Mouse (Mus musculus) neural tube, embryonic 12.5 days (tissue): ENCODE measurements around the gene Amigo1. TPM values are rescaled to one million over a fixed set of nuclear protein-coding genes. Genes with fewer than 3 reads are reported as not detected.
"Not testable (repeated sequence)": the region's sequence is repeated elsewhere in the genome, so short reads cannot be mapped to it uniquely, and the experiment has no call there.

ENCODE experiments used
- ATAC-seq: fragments of 200-750 bp; cut with Nextera tagmentation; 2 replicates; pipeline ENCODE4 v1.8.0; 2017; ENCODE audit warnings: low read depth, mild to moderate bottlenecking, moderate TSS enrichment, moderate library complexity; ENCODE audit not compliant: low FRiP score
- H3K27ac ChIP-seq: fragments of 300-500 bp; sonication (generic); 2 replicates; pipeline ENCODE4 v1.5.1; 2016
- H3K27me3 ChIP-seq: fragments of 300-500 bp; sonication (generic); replicated peaks from 2 replicates; pipeline ENCODE4 v1.6.1; 2016; ENCODE audit warnings: mild to moderate bottlenecking
- H3K36me3 ChIP-seq: fragments of 300-500 bp; sonication (generic); 2 replicates; pipeline ENCODE4 v1.6.1; 2016; ENCODE audit warnings: mild to moderate bottlenecking
- H3K4me1 ChIP-seq: fragments of 300-500 bp; sonication (generic); 2 replicates; pipeline ENCODE4 v1.6.1; 2016
- H3K4me2 ChIP-seq: fragments of 300-500 bp; sonication (generic); replicated peaks from 2 replicates; pipeline ENCODE4 v1.6.1; 2016; ENCODE audit warnings: mild to moderate bottlenecking
- H3K4me3 ChIP-seq: fragments of 300-500 bp; sonication (generic); 2 replicates; pipeline ENCODE4 v1.5.1; 2016
- H3K9ac ChIP-seq: fragments of 300-500 bp; sonication (generic); 2 replicates; pipeline ENCODE4 v1.6.1; 2016; ENCODE audit warnings: mild to moderate bottlenecking
- H3K9me3 ChIP-seq: fragments of 300-500 bp; sonication (generic); 2 replicates; pipeline ENCODE4 v1.6.1; 2016; ENCODE audit warnings: mild to moderate bottlenecking
- WGBS: fragments of 180-500 bp; shearing (Covaris S2); methylation state at CpG from one replicate; pipeline ENCODE4 v1.1.7; 2016; 5-methylcytosine and 5-hydroxymethylcytosine counted together
- polyA plus RNA-seq: library from polyadenylated mRNA; unstranded; fragments of >200 nt; fragmentation: Nextera tagmentation; extraction: Ambion mirVana; gene quantifications from 2 replicates; pipeline ENCODE4 v1.2.1, GENCODE M21; 2016

The Amigo1 gene
- polyA plus RNA-seq, 1 experiment from 2014 or later = 20.0 TPM

GRCm38 (mm10) chr3:108225711-108226557, 39.8 kb downstream of the Amigo1 start:
- Histone ChIP-seq H3K4me2 (peak overlapping the region; percentile 71), H3K4me1 (peaks cover 12% of the 10 kb centered on the region), H3K27ac (no peak overlapping the region), H3K36me3 (no peaks in the 10 kb centered on the region), H3K9me3 (no peaks in the 10 kb centered on the region), H3K4me3 (peak overlapping the region; percentile 37), H3K9ac (peak overlapping the region; percentile 13; the same call in 1 of the 2 replicates), H3K27me3 (peaks cover 48% of the 10 kb centered on the region)
- ATAC-seq = no peak
- 3% methylated on average over 67 of the region's 67 CpGs for WGBS

- Histone ChIP-seq H3K36me3 (no peaks in the 10 kb centered on the region), H3K9me3 (no peaks in the 10 kb centered on the region), H3K4me3 (peak within 1 kb of the TSS; percentile 37), H3K27me3 (peaks cover 47% of the 10 kb centered on the region), H3K27ac (no peak within 1 kb of the TSS), H3K9ac (peak within 1 kb of the TSS; percentile 13; the same call in 1 of the 2 replicates), H3K4me2 (peak within 1 kb of the TSS; percentile 71), H3K4me1 (peaks cover 12% of the 10 kb centered on the region)
- no peak for ATAC-seq
- 3% methylated on average over 44 of the region's 44 CpGs for WGBS
Measured at GRCm38 (mm10) chr3:108226558-108227350, 40.6 kb downstream of the Amigo1 start, which contains the start of gene Sypl2. TSS of gene Sypl2 (minus strand) at chr3:108226648.

GRCm38 (mm10) chr3:108227521-108227920, 41.4 kb downstream of the Amigo1 start:
- Histone ChIP-seq H3K4me1 (peaks cover 12% of the 10 kb centered on the region), H3K27ac (no peak overlapping the region), H3K4me2 (no peak overlapping the region), H3K9me3 (no peaks in the 10 kb centered on the region), H3K4me3 (no peak overlapping the region), H3K36me3 (no peaks in the 10 kb centered on the region), H3K9ac (no peak overlapping the region), H3K27me3 (peaks cover 43% of the 10 kb centered on the region)
- no peak for ATAC-seq
- WGBS = 70% methylated on average over 2 of the region's 2 CpGs

- Histone ChIP-seq H3K36me3 (no peaks in the 10 kb centered on the region), H3K27me3 (peaks cover 14% of the 10 kb centered on the region), H3K4me1 (peaks cover 3% of the 10 kb centered on the region), H3K4me3 (no peak overlapping the region), H3K9ac (no peak overlapping the region), H3K9me3 (no peaks in the 10 kb centered on the region), H3K4me2 (no peak overlapping the region), H3K27ac (no peak overlapping the region)
- 87% methylated on average over 4 of the region's 4 CpGs for WGBS
- no peak for ATAC-seq
Measured at GRCm38 (mm10) chr3:108231646-108232045, 45.5 kb downstream of the Amigo1 start.

- not testable (repeated sequence) for H3K27me3 ChIP-seq, H3K9ac ChIP-seq, H3K27ac ChIP-seq, H3K4me1 ChIP-seq, H3K4me2 ChIP-seq, H3K36me3 ChIP-seq, H3K9me3 ChIP-seq, ATAC-seq, H3K4me3 ChIP-seq
- WGBS = 80% methylated on average over 4 of the region's 4 CpGs
Measured at GRCm38 (mm10) chr3:108237474-108238102, 51.5 kb downstream of the Amigo1 start.

- H3K4me3 ChIP-seq = no peak overlapping the region
- H3K9me3 ChIP-seq = no peaks in the 10 kb centered on the region
- H3K4me1 ChIP-seq = no peaks in the 10 kb centered on the region
- no peak overlapping the region for H3K27ac ChIP-seq
- H3K9ac ChIP-seq = no peak overlapping the region
- H3K27me3 ChIP-seq = no peaks in the 10 kb centered on the region
- H3K36me3 ChIP-seq = no peaks in the 10 kb centered on the region
- no peak for ATAC-seq
- no peak overlapping the region for H3K4me2 ChIP-seq
- WGBS = 90% methylated on average over 3 of the region's 3 CpGs
Measured at GRCm38 (mm10) chr3:108241243-108241839, 55.2 kb downstream of the Amigo1 start.

Other genes starting within 250 kb of the Amigo1 start
- gene Gstm6, start 242.6 kb upstream of the Amigo1 start, polyA plus RNA-seq = 7.2 and 8.7 TPM in 2 replicates
- gene Gstm3, start 217.1 kb upstream of the Amigo1 start, polyA plus RNA-seq = not detected in 2 replicates
- gene Gstm2, start 199.9 kb upstream of the Amigo1 start, polyA plus RNA-seq = 14.3 and 14.4 TPM in 2 replicates
- 24.1 and 24.8 TPM in 2 replicates for gene Gstm1, start 168.4 kb upstream of the Amigo1 start, polyA plus RNA-seq
- 11.6 and 14.5 TPM in 2 replicates for gene Gstm4, start 141.4 kb upstream of the Amigo1 start, polyA plus RNA-seq
- gene Ampd2, start 99.7 kb upstream of the Amigo1 start, polyA plus RNA-seq = 47.7 and 51.2 TPM in 2 replicates
- 0.43 and 0.57 TPM in 2 replicates for gene Gnat2, start 93.5 kb upstream of the Amigo1 start, polyA plus RNA-seq
- gene Gnai3, start 40.2 kb upstream of the Amigo1 start, polyA plus RNA-seq = 174 and 189 TPM in 2 replicates
- 1.8 and 2.0 TPM in 2 replicates for gene Gpr61, start 31.5 kb upstream of the Amigo1 start, polyA plus RNA-seq
- 5.0 and 6.0 TPM in 2 replicates for gene Cyb561d1, start 14.9 kb downstream of the Amigo1 start, polyA plus RNA-seq
- 28.8 and 30.4 TPM in 2 replicates for gene Atxn7l2, start 24.6 kb downstream of the Amigo1 start, polyA plus RNA-seq
- 0.47 TPM in 2 replicates for gene Sypl2, start 40.3 kb downstream of the Amigo1 start, polyA plus RNA-seq
- 217 and 226 TPM in 2 replicates for gene Psma5, start 70.6 kb downstream of the Amigo1 start, polyA plus RNA-seq
- gene Sort1, start 97.7 kb downstream of the Amigo1 start, polyA plus RNA-seq = 29.0 and 32.7 TPM in 2 replicates
- 0.25 and 0.26 TPM in 2 replicates for gene Mybphl, start 178.6 kb downstream of the Amigo1 start, polyA plus RNA-seq
- gene Psrc1, start 197.5 kb downstream of the Amigo1 start, polyA plus RNA-seq = 35.7 and 37.1 TPM in 2 replicates
- gene Celsr2, start 229.2 kb downstream of the Amigo1 start, polyA plus RNA-seq = 71.4 and 71.5 TPM in 2 replicates